Mouse (Mus musculus) spleen, postnatal 10 days (tissue): ENCODE measurements at regions not wholly inside any gene's neighbourhood (a gene's known extent, or its start where the extent isn't known, plus 50 kb on each side); places are given as distances from the start of the nearest gene placed in this dataset.

ENCODE experiments used
- DNase-seq, 2 experiments: peaks; one replicate each; pipeline ENCODE4 v3.0.0; 2021 to 2022; ENCODE audit warnings: low spot score in 2 of 2

- DNase-seq, result no peak
Observed at GRCm38 (mm10) chr1:191486766-191487165, 83.7 kb upstream of the Ppp2r5a start.

- DNase-seq, result no peak
Observed at GRCm38 (mm10) chr1:191484726-191485425, 81.8 kb upstream of the Ppp2r5a start.

DNA sequence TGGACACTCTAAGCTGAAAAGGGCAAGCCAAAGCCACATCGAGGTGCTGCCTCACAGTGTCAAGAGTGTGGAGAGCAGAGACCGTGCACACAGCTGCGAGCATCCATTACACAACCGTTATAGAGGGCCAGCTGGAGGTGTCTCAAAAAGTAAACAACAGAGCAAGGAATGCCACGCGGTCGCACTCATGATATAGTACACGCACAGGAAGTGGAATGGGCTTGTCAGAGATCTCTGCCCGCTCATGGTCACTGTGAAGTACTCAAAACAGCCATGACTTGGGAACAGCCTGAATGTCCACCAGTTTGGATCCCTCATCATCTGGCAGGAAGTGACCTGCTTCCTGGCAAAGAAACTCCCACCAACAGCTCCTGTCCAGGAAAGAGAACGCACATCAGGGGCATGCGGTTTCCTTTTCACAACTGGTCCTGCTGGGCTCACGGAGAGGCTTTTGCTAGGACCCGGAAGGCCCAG lies 76.9 kb upstream of the Ppp2r5a start:
- DNase-seq, result peak in 1 of 2 experiments; percentile 27

- no peak for DNase-seq
Observed at GRCm38 (mm10) chr1:191472551-191472950, 69.5 kb upstream of the Ppp2r5a start.

DNA sequence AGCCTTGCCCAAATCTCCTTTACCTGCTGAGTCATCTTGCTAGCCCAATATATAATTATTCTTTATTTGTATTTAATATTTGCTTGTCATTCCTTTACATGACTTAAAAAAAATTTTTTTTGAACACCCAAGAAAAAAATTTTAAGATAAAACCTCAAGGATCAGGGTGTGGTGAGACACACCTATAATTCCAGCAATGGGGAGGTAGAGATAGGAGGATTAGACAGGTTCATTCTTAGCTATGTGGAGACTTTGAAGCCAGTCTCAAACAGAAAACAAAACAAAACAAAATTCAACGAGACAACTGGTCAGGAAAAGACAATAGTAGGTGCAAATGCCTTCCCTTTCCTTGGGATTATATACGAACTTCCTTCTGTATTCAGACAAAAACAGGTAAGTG lies 68.4 kb upstream of the Ppp2r5a start:
- no peak for DNase-seq

GRCm38 (mm10) chr1:191470190-191470985 lies 67.3 kb upstream of the Ppp2r5a start:
- DNase-seq, result no peak

DNA sequence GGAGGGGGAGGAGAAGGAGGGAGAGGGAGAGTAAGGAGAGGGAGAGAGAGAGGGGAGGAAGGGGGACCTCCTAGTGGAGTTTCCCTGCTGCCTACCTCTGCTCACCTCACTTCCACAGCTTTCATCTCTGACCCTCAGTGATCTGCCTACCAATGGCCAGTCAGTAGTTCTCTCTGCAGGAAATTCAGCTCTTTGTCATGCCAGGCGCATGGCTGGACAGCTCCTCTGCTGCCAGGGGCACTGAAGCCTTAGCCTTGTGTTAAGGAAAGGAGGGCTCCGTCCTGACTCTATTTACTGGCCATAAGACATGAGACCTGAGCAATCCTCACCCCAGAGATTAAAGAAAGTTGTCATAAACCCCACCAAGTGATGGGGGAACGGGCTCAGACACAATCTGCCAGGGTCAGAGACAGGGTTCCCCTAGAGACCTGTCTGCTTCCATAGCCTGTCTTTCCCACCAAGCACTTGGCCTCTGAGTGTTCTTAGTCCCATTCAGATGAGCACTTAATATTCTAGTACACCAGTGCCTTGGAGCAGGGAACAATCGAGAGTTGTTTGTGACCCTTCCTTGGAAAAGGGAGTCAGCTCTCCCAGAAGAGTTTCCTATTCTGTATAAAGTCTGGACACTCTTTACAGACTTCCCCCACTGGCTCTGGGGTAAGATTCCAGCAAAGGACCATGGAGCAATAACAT lies 65.9 kb upstream of the Ppp2r5a start:
- DNase-seq, result no peak

DNA sequence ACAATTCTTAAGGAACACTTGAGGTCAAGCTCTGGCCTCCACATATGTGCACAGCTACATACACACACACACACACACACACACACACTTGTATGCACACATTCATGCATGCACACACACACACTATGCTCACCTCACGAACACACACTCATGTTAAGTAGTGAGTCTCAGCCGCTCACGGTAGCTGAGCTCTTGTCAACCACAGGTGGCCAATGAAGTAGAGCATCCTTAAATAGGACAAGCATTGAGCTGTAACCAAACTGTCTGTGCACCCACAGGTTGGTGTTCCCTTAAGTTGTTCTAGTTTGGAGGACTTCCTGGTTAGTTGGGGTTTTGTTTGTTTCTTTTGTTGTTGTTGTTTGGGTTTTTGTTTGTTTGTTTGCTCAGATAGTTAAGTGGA lies 63.2 kb upstream of the Ppp2r5a start:
- DNase-seq, result no peak

- DNase-seq, result no peak
Observed at GRCm38 (mm10) chr1:191465723-191466122, 62.7 kb upstream of the Ppp2r5a start.

GRCm38 (mm10) chr1:191465170-191465569 lies 62.1 kb upstream of the Ppp2r5a start:
- no peak for DNase-seq

GRCm38 (mm10) chr1:191461811-191462491 lies 58.9 kb upstream of the Ppp2r5a start:
- DNase-seq, result no peak

DNA sequence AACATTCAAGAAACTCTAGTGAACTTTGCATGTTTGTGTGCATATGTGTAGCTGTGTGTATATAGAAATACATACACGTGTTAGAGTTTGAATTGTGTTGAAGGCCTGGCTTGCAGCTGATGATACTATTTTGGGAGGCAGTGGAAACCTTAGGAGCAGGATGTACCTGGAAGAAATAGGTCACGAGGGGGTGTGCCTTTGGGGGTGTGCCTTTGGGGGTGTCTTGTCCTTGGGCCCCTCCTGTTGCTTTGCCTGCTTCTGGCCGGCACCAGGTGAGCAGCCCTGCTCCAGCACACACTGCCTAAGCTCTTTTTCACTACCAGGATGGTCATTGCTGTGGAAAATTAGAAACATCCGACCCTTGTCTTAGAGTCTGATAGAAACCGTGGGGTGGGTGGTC lies 56.0 kb upstream of the Ppp2r5a start:
- DNase-seq, result no peak

DNA sequence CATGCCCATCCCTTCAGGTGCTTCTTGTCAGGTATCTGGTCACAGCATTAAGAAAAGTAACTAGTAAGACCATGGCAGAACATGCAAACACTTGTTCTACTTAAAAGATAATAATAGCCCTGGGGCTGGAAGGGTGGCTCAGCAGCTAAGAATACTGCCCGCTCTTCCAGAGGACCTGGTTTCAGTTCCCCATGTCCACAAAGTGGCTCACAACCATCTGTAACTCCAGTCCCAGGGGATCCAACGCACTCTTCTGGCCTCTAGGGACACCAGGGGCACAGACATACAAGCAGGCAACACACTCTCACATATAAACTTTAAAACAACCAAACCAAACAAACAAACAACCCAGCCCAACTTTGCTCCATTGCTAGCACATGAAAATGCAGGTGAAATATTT lies 55.2 kb upstream of the Ppp2r5a start:
- peak in 1 of 2 experiments; percentile 62 for DNase-seq

- no peak for DNase-seq
Observed at GRCm38 (mm10) chr1:191457103-191457502, 54.0 kb upstream of the Ppp2r5a start.

DNA sequence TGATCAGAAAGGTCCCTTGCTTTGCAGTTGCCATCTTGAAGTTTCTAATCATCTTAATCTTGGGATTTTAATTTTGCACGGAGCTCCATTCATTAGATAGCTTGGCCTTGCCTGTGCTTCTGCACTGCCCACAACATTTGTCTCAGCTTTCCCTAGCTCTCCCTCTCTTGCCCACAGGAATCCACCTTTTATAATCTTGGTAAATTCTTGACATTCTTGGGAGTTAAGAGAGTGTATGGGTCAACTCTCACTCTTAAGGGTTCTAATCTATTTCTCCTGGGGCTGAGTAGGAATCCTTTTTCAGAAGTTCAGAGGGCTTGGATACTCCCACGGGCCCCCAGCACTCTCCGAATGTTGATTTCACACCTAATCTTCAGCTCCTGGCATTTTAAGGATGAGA lies 51.5 kb upstream of the Ppp2r5a start:
- no peak for DNase-seq

- DNase-seq, result no peak
Observed at GRCm38 (mm10) chr1:191453589-191453988, 50.5 kb upstream of the Ppp2r5a start.
